Mouse (Mus musculus) bone marrow, adult 2 months (tissue): ENCODE data around the gene Ccr8.

ENCODE experiments used
- CTCF ChIP-seq: fragments of 200-500 bp; IDR thresholded peaks from 2 replicates; pipeline ENCODE4 v1.5.1; 2011; ENCODE audit warnings: low read length, control low read depth; ENCODE audit not compliant: control insufficient read depth, insufficient read depth
- POLR2A ChIP-seq: fragments of 200-500 bp; IDR thresholded peaks from 2 replicates; pipeline ENCODE4 v1.6.1; 2011; ENCODE audit warnings: low read depth, mild to moderate bottlenecking, control low read depth, low read length, borderline replicate concordance; ENCODE audit not compliant: control insufficient read depth

GRCm38 (mm10) chr9:120091086-120091485 lies 828 bp upstream of the Ccr8 start:
- TF ChIP-seq CTCF (no peak), POLR2A (no peak)
